Mouse (Mus musculus) embryonic facial prominence, embryonic 12.5 days (tissue): ENCODE measurements around the gene Gm5485. TPM values are rescaled to one million over a fixed set of nuclear protein-coding genes. Genes with fewer than 3 reads are reported as not detected.

Source experiments
- ATAC-seq: fragments of 200-750 bp; cut with Nextera tagmentation; 2 replicates; pipeline ENCODE4 v1.8.0; 2017; ENCODE audit not compliant: insufficient number of reproducible peaks, insufficient read depth, low FRiP score, low TSS enrichment
- H3K27ac ChIP-seq: fragments of 300-500 bp; sonication (generic); 2 replicates; pipeline ENCODE4 v1.5.1; 2016; ENCODE audit warnings: mild to moderate bottlenecking
- H3K27me3 ChIP-seq: fragments of 300-500 bp; sonication (generic); 2 replicates; pipeline ENCODE4 v1.6.1; 2016; ENCODE audit warnings: mild to moderate bottlenecking, moderate library complexity
- H3K36me3 ChIP-seq: fragments of 300-500 bp; sonication (generic); 2 replicates; pipeline ENCODE4 v1.6.1; 2016; ENCODE audit warnings: mild to moderate bottlenecking
- H3K4me1 ChIP-seq: fragments of 300-500 bp; sonication (generic); 2 replicates; pipeline ENCODE4 v1.6.1; 2016
- H3K4me2 ChIP-seq: fragments of 300-500 bp; sonication (generic); replicated peaks from 2 replicates; pipeline ENCODE4 v1.6.1; 2016; ENCODE audit warnings: mild to moderate bottlenecking, moderate library complexity
- H3K4me3 ChIP-seq: fragments of 300-500 bp; sonication (generic); 2 replicates; pipeline ENCODE4 v1.5.1; 2016; ENCODE audit warnings: mild to moderate bottlenecking
- H3K9ac ChIP-seq: fragments of 300-500 bp; sonication (generic); 2 replicates; pipeline ENCODE4 v1.6.1; 2016; ENCODE audit warnings: mild to moderate bottlenecking, moderate library complexity
- H3K9me3 ChIP-seq: fragments of 300-500 bp; sonication (generic); 2 replicates; pipeline ENCODE4 v1.6.1; 2016; ENCODE audit warnings: mild to moderate bottlenecking, moderate library complexity
- WGBS: fragments of 180-500 bp; shearing (Covaris S2); methylation state at CpG from one replicate; pipeline ENCODE4 v1.1.7; 2016; 5-methylcytosine and 5-hydroxymethylcytosine counted together
- polyA plus RNA-seq: library from polyadenylated mRNA; unstranded; fragments of >200 nt; fragmentation: Nextera tagmentation; extraction: Ambion mirVana; gene quantifications from 2 replicates; pipeline ENCODE4 v1.2.1, GENCODE M21; 2016

Gm5485 gene
- polyA plus RNA-seq, 1 experiment from 2014 or later, result not detected

- Histone ChIP-seq H3K4me1 (no peaks in the 10 kb centered on the region), H3K27me3 (no peaks in the 10 kb centered on the region), H3K4me3 (no peak overlapping the region), H3K4me2 (no peak overlapping the region), H3K36me3 (no peaks in the 10 kb centered on the region), H3K9ac (no peak overlapping the region), H3K27ac (no peak overlapping the region), H3K9me3 (no peaks in the 10 kb centered on the region)
- 62% methylated on average over 3 of the region's 3 CpGs for WGBS
- no peak for ATAC-seq
Measured at GRCm38 (mm10) chr16:48410125-48410524, 2.1 kb downstream of the Gm5485 start.

- Histone ChIP-seq H3K9ac (no peak overlapping the region), H3K27ac (no peak overlapping the region), H3K4me2 (no peak overlapping the region), H3K4me3 (no peak overlapping the region), H3K36me3 (no peaks in the 10 kb centered on the region), H3K9me3 (no peaks in the 10 kb centered on the region), H3K4me1 (no peaks in the 10 kb centered on the region), H3K27me3 (no peaks in the 10 kb centered on the region)
- no peak for ATAC-seq
- WGBS, result 57% methylated on average over 7 of the region's 7 CpGs
Measured at GRCm38 (mm10) chr16:48409580-48409979, 2.6 kb downstream of the Gm5485 start.

GRCm38 (mm10) chr16:48405674-48406403, 6.4 kb downstream of the Gm5485 start:
- Histone ChIP-seq H3K4me1 (no peaks in the 10 kb centered on the region), H3K9me3 (no peaks in the 10 kb centered on the region), H3K27ac (no peak overlapping the region), H3K4me3 (no peak overlapping the region), H3K36me3 (no peaks in the 10 kb centered on the region), H3K27me3 (no peaks in the 10 kb centered on the region), H3K4me2 (no peak overlapping the region), H3K9ac (no peak overlapping the region)
- no peak for ATAC-seq
- WGBS, result 70% methylated on average over 10 of the region's 10 CpGs

- Histone ChIP-seq H3K4me1 (no peaks in the 10 kb centered on the region), H3K9ac (no peak overlapping the region), H3K27me3 (no peaks in the 10 kb centered on the region), H3K36me3 (no peaks in the 10 kb centered on the region), H3K27ac (no peak overlapping the region), H3K9me3 (no peaks in the 10 kb centered on the region), H3K4me2 (no peak overlapping the region), H3K4me3 (no peak overlapping the region)
- no peak for ATAC-seq
Measured at GRCm38 (mm10) chr16:48404009-48404408, 8.2 kb downstream of the Gm5485 start.

- Histone ChIP-seq H3K9me3 (no peaks in the 10 kb centered on the region), H3K4me1 (no peaks in the 10 kb centered on the region), H3K9ac (no peak overlapping the region), H3K4me3 (no peak overlapping the region), H3K27me3 (no peaks in the 10 kb centered on the region), H3K4me2 (no peak overlapping the region), H3K27ac (no peak overlapping the region), H3K36me3 (no peaks in the 10 kb centered on the region)
- 81% methylated on average over 3 of the region's 3 CpGs for WGBS
- no peak for ATAC-seq
Measured at GRCm38 (mm10) chr16:48403423-48403822, 8.8 kb downstream of the Gm5485 start.

- no peak overlapping the region for H3K4me3 ChIP-seq
- no peaks in the 10 kb centered on the region for H3K27me3 ChIP-seq
- no peak overlapping the region for H3K27ac ChIP-seq
- no peaks in the 10 kb centered on the region for H3K4me1 ChIP-seq
- H3K36me3 ChIP-seq, result no peaks in the 10 kb centered on the region
- no peak overlapping the region for H3K4me2 ChIP-seq
- WGBS, result 87% methylated on average over 4 of the region's 4 CpGs
- H3K9me3 ChIP-seq, result no peaks in the 10 kb centered on the region
- H3K9ac ChIP-seq, result no peak overlapping the region
- no peak for ATAC-seq
Measured at GRCm38 (mm10) chr16:48402963-48403362, 9.3 kb downstream of the Gm5485 start.

GRCm38 (mm10) chr16:48395278-48395677, 16.9 kb downstream of the Gm5485 start:
- Histone ChIP-seq H3K27ac (no peak overlapping the region), H3K27me3 (no peaks in the 10 kb centered on the region), H3K36me3 (no peaks in the 10 kb centered on the region), H3K4me2 (no peak overlapping the region), H3K4me1 (no peaks in the 10 kb centered on the region), H3K9me3 (no peaks in the 10 kb centered on the region), H3K4me3 (no peak overlapping the region), H3K9ac (no peak overlapping the region)
- ATAC-seq, result no peak
- 93% methylated on average over 2 of the region's 2 CpGs for WGBS

GRCm38 (mm10) chr16:48386982-48387381, 25.2 kb downstream of the Gm5485 start:
- Histone ChIP-seq H3K9me3 (no peaks in the 10 kb centered on the region), H3K4me1 (no peaks in the 10 kb centered on the region), H3K27ac (no peak overlapping the region), H3K27me3 (no peaks in the 10 kb centered on the region), H3K9ac (no peak overlapping the region), H3K4me3 (no peak overlapping the region), H3K36me3 (no peaks in the 10 kb centered on the region), H3K4me2 (no peak overlapping the region)
- WGBS, result 82% methylated on average over 2 of the region's 2 CpGs
- peak; percentile 64; the same call in 1 of the 2 replicates for ATAC-seq

GRCm38 (mm10) chr16:48383582-48384257, 28.5 kb downstream of the Gm5485 start:
- no peak for ATAC-seq
- no peaks in the 10 kb centered on the region for H3K36me3 ChIP-seq
- H3K4me3 ChIP-seq, result no peak overlapping the region
- 81% methylated on average over 2 of the region's 3 CpGs for WGBS
- H3K27me3 ChIP-seq, result no peaks in the 10 kb centered on the region
- no peak overlapping the region for H3K27ac ChIP-seq
- H3K4me1 ChIP-seq, result no peaks in the 10 kb centered on the region
- H3K9ac ChIP-seq, result no peak overlapping the region
- H3K4me2 ChIP-seq, result no peak overlapping the region
- no peaks in the 10 kb centered on the region for H3K9me3 ChIP-seq

- H3K4me3 ChIP-seq, result no peak overlapping the region
- no peak overlapping the region for H3K27ac ChIP-seq
- no peak overlapping the region for H3K9ac ChIP-seq
- no peak for ATAC-seq
- H3K27me3 ChIP-seq, result no peaks in the 10 kb centered on the region
- WGBS, result 85% methylated on average over 7 of the region's 7 CpGs
- no peaks in the 10 kb centered on the region for H3K9me3 ChIP-seq
- no peaks in the 10 kb centered on the region for H3K36me3 ChIP-seq
- H3K4me2 ChIP-seq, result no peak overlapping the region
- no peaks in the 10 kb centered on the region for H3K4me1 ChIP-seq
Measured at GRCm38 (mm10) chr16:48373711-48374485, 38.3 kb downstream of the Gm5485 start.

GRCm38 (mm10) chr16:48372461-48372860, 39.8 kb downstream of the Gm5485 start:
- WGBS, result 54% methylated on average over 6 of the region's 6 CpGs
- no peak overlapping the region for H3K4me2 ChIP-seq
- H3K4me3 ChIP-seq, result no peak overlapping the region
- H3K27ac ChIP-seq, result no peak overlapping the region
- no peak for ATAC-seq
- H3K36me3 ChIP-seq, result no peaks in the 10 kb centered on the region
- no peaks in the 10 kb centered on the region for H3K4me1 ChIP-seq
- no peaks in the 10 kb centered on the region for H3K9me3 ChIP-seq
- no peaks in the 10 kb centered on the region for H3K27me3 ChIP-seq
- no peak overlapping the region for H3K9ac ChIP-seq

- WGBS, result 95% methylated on average over 2 of the region's 2 CpGs
- H3K4me1 ChIP-seq, result no peaks in the 10 kb centered on the region
- no peak overlapping the region for H3K27ac ChIP-seq
- ATAC-seq, result 0 out of 2 replicates have a peak, but pooled peaks have one; percentile 10
- no peaks in the 10 kb centered on the region for H3K9me3 ChIP-seq
- no peak overlapping the region for H3K4me3 ChIP-seq
- H3K36me3 ChIP-seq, result no peaks in the 10 kb centered on the region
- H3K9ac ChIP-seq, result no peak overlapping the region
- H3K4me2 ChIP-seq, result no peak overlapping the region
- H3K27me3 ChIP-seq, result no peaks in the 10 kb centered on the region
Measured at GRCm38 (mm10) chr16:48368096-48368495, 44.1 kb downstream of the Gm5485 start.
